ENCODE assay signal across 25 mouse cellular contexts in genomic region chr6:115290561-115290960, GRCm38 (mm10). TPM values are rescaled to one million over a fixed set of nuclear protein-coding genes. Genes with fewer than 3 reads are reported as not detected.
A peak's percentile ranks its signal among the peaks of the same experiment; 100 is the strongest.
DNase-seq lines count a peak whose midpoint lies in the region; ATAC-seq and TF ChIP-seq lines count a peak whose summit lies in the region.
"Had no signal": no experiment of that assay in that cellular context is flagged by ENCODE, and none has a peak within 500 bp of the region (broad histone marks: within the 10 kb centered on the region; RNA-seq: fewer than 3 reads in every experiment).

No protein-coding gene starts in this region.

- H3K79me2 ChIP-seq in CH12.LX (replicated peaks; ENCODE audit: control insufficient read depth, extremely low read depth, insufficient read depth, poor library complexity, severe bottlenecking) (no peaks in the 10 kb centered on the region), macrophage (ENCODE audit: inconsistent target) (no peaks in the 10 kb centered on the region)

- no peak overlapping the region for H3K4me2 ChIP-seq in intestine, embryonic 14.5 days (ENCODE audit: low read length)
- no peak overlapping the region for H3K4me2 ChIP-seq in intestine, embryonic 15.5 days (replicated peaks)
- no peak overlapping the region for H3K4me2 ChIP-seq in CH12.LX (ENCODE audit: insufficient read depth, low read depth, poor library complexity, severe bottlenecking)
- no peak overlapping the region for H3K4me2 ChIP-seq in liver, embryonic 12.5 days
- H3K4me2 ChIP-seq: heart, embryonic 13.5 days; hindbrain, embryonic 14.5 days had no signal

- no peaks in the 10 kb centered on the region for H3K9me3 ChIP-seq in intestine, embryonic 14.5 days (ENCODE audit: control insufficient read depth, low read length)
- H3K9me3 ChIP-seq in intestine, embryonic 15.5 days: no peaks in the 10 kb centered on the region
- H3K9me3 ChIP-seq in CH12.LX (replicated peaks; ENCODE audit: low read length): no peaks in the 10 kb centered on the region
- H3K9me3 ChIP-seq in liver, embryonic 12.5 days (replicated peaks): no peaks in the 10 kb centered on the region
- H3K9me3 ChIP-seq: heart, embryonic 13.5 days had no signal

- no peak for TF ChIP-seq CTCF in CH12.LX (conservative IDR thresholded peaks at IDR 0.05 in 1 of 2, IDR thresholded peaks at IDR 0.05 in 1 of 2; ENCODE audit: low read depth in 2 of 2, low read length in 2 of 2)

- dilution Hi-C loops in CH12.LX (cut with MboI; ENCODE audit: extremely low pct_ligation_motif_present, extremely low pct_unique_long_range_greater_than_20kb, low sequenced_read_pairs): no loop called here

- H3K27me3 ChIP-seq in intestine, embryonic 14.5 days (replicated peaks; ENCODE audit: control insufficient read depth, insufficient read depth, low read length): no peaks in the 10 kb centered on the region
- H3K27me3 ChIP-seq in intestine, embryonic 15.5 days (replicated peaks): no peaks in the 10 kb centered on the region
- H3K27me3 ChIP-seq in CH12.LX (replicated peaks): no peaks in the 10 kb centered on the region
- no peaks in the 10 kb centered on the region for H3K27me3 ChIP-seq in liver, embryonic 12.5 days (replicated peaks)

- peak; percentile 28 for DNase-seq in intestine, embryonic 14.5 days (ENCODE audit: low spot score)
- DNase-seq in CH12.LX (ENCODE audit: extremely low read depth): peak; percentile 43
- DNase-seq in adipocyte (ENCODE audit: low spot score): peak; percentile 38
- DNase-seq in adrenal gland, adult 8-10 months: no peak
- DNase-seq in urinary bladder, postnatal 4 days (ENCODE audit: low spot score in 2 of 2): no peak
- DNase-seq: adrenal gland, postnatal 10 days; cerebellum, adult 18-20 months; cerebellum, adult 9-10 months; cerebellum, postnatal 14 days; forebrain, postnatal 0 days; gastrocnemius, adult 2 months; gastrocnemius, postnatal 14 days; heart, adult 18-20 months; heart, postnatal 14 days; heart, postnatal 4 days; kidney, adult 11 months had no signal

- in situ Hi-C loops in CH12.LX (cut with MboI; ENCODE audit: low pct_ligation_motif_present, low pct_unique_long_range_greater_than_20kb, low sequenced_read_pairs): no loop called here

- no peak overlapping the region for H3K4me3 ChIP-seq in intestine, embryonic 14.5 days (ENCODE audit: low read depth, low read length)
- no peak overlapping the region for H3K4me3 ChIP-seq in intestine, embryonic 15.5 days (replicated peaks)
- H3K4me3 ChIP-seq in CH12.LX (replicated peaks in 1 of 3; ENCODE audit: low read depth in 2 of 3, low read length in 2 of 3, poor library complexity in 1 of 3) (no peak overlapping the region), macrophage (ENCODE audit: inconsistent target) (no peak overlapping the region)
- no peak overlapping the region for H3K4me3 ChIP-seq in liver, embryonic 12.5 days
- H3K4me3 ChIP-seq: gastrocnemius, adult 2 months; heart, embryonic 13.5 days had no signal

- no peak for TF ChIP-seq RAD21 in CH12.LX (IDR thresholded peaks at IDR 0.05; ENCODE audit: low read depth, low read length)

- no peak overlapping the region for H3K27ac ChIP-seq in intestine, embryonic 14.5 days (ENCODE audit: low read depth)
- H3K27ac ChIP-seq in intestine, embryonic 15.5 days: no peak overlapping the region
- no peak overlapping the region for H3K27ac ChIP-seq in CH12.LX (ENCODE audit: insufficient read depth, low read depth)
- H3K27ac ChIP-seq in macrophage: peak overlapping the region; percentile 13; the same call in 1 of the 2 replicates
- no peak overlapping the region for H3K27ac ChIP-seq in liver, embryonic 12.5 days
- H3K27ac ChIP-seq: gastrocnemius, adult 2 months; heart, embryonic 13.5 days; hindbrain, embryonic 14.5 days; hindbrain, postnatal 0 days had no signal

- H3K36me3 ChIP-seq in intestine, embryonic 14.5 days (ENCODE audit: control insufficient read depth, insufficient read depth, low read length): no peaks in the 10 kb centered on the region
- no peaks in the 10 kb centered on the region for H3K36me3 ChIP-seq in intestine, embryonic 15.5 days
- H3K36me3 ChIP-seq in CH12.LX (replicated peaks in 1 of 2; ENCODE audit: control insufficient read depth in 1 of 2, insufficient read depth in 1 of 2, low read length in 1 of 2) (no peaks in the 10 kb centered on the region), macrophage (ENCODE audit: inconsistent target) (no peaks in the 10 kb centered on the region)
- H3K36me3 ChIP-seq in liver, embryonic 12.5 days: no peaks in the 10 kb centered on the region
- H3K36me3 ChIP-seq: heart, embryonic 13.5 days had no signal

- no peak for ATAC-seq in intestine, embryonic 14.5 days (replicated peaks; ENCODE audit: low FRiP score, low TSS enrichment, low read depth)
- ATAC-seq in intestine, embryonic 15.5 days: no peak
- ATAC-seq in liver, embryonic 12.5 days: no peak
- ATAC-seq: CD4-positive, CD25-positive, alpha-beta regulatory T cell, adult 4 months; forebrain, embryonic 14.5 days; forebrain, postnatal 0 days; hindbrain, postnatal 0 days; inflammation-experienced regulatory T-cells, adult 6 months had no signal

- WGBS in intestine, embryonic 14.5 days: 70% methylated on average over 5 of the region's 5 CpGs
- 57% methylated on average over 5 of the region's 5 CpGs for WGBS in intestine, embryonic 15.5 days
- 83% methylated on average over 5 of the region's 5 CpGs for WGBS in macrophage (ENCODE audit: missing documents)
- 45% methylated on average over 5 of the region's 5 CpGs for WGBS in liver, embryonic 12.5 days (ENCODE audit: insufficient replicate concordance)

- no peak for TF ChIP-seq POLR2A in CH12.LX (IDR thresholded peaks at IDR 0.05; ENCODE audit: low read depth, low read length)

- no peak for TF ChIP-seq EP300 in CH12.LX (IDR thresholded peaks at IDR 0.05; ENCODE audit: low read length)

- H3K4me1 ChIP-seq in intestine, embryonic 14.5 days (replicated peaks; ENCODE audit: control insufficient read depth, insufficient read depth, low read length): no peaks in the 10 kb centered on the region
- no peaks in the 10 kb centered on the region for H3K4me1 ChIP-seq in intestine, embryonic 15.5 days (replicated peaks)
- peaks cover 5 to 40% of the 10 kb centered on the region in 2 experiments for H3K4me1 ChIP-seq in CH12.LX (ENCODE audit: control insufficient read depth in 1 of 2, insufficient read depth in 2 of 2)
- H3K4me1 ChIP-seq in liver, embryonic 12.5 days: no peaks in the 10 kb centered on the region

- no peak overlapping the region for H3K9ac ChIP-seq in intestine, embryonic 14.5 days (ENCODE audit: low read length)
- H3K9ac ChIP-seq in intestine, embryonic 15.5 days: no peak overlapping the region
- H3K9ac ChIP-seq in CH12.LX (ENCODE audit: insufficient read depth, low read depth): no peak overlapping the region
- H3K9ac ChIP-seq in liver, embryonic 12.5 days: no peak overlapping the region
- H3K9ac ChIP-seq: forebrain, postnatal 0 days; heart, embryonic 13.5 days; hindbrain, embryonic 14.5 days had no signal

TF ChIP-seq in CH12.LX, 34 proteins besides CTCF, POLR2A, EP300 and RAD21:
- TF ChIP-seq USF2 (conservative IDR thresholded peaks at IDR 0.05; ENCODE audit: low read depth, low read length) (no peak), MAX (IDR thresholded peaks at IDR 0.05; ENCODE audit: low read length) (peak; percentile 49; the same call in 1 of the 2 replicates), TCF12 (IDR thresholded peaks at IDR 0.05; ENCODE audit: low read depth, low read length) (no peak), BHLHE40 (IDR thresholded peaks at IDR 0.05; ENCODE audit: low read depth, low read length) (peak; percentile 49), SMC3 (IDR thresholded peaks at IDR 0.05; ENCODE audit: low read depth, low read length) (no peak)

RNA-seq across cellular contexts. Expression of gene Timp4, which starts 38.6 kb away (rescaled TPM):
- 0.12 and 0.70 TPM in 2 replicates for polyA plus RNA-seq in intestine, embryonic 14.5 days (2014; fragmentation: Nextera tagmentation; extraction: Ambion mirVana)
- 0.44 and 0.45 TPM in 2 replicates for polyA plus RNA-seq in intestine, embryonic 15.5 days (2015; fragmentation: Nextera tagmentation; extraction: Ambion mirVana)
- total RNA-seq in CH12.LX (2012; rRNA removed) (not detected in 2 replicates), CH12.LX (2014; rRNA removed) (not detected in 2 replicates)
- polyA plus RNA-seq in CH12.LX (2012; ENCODE audit: insufficient read length, low read depth) (0.12 TPM in 1 of 2 replicates, not detected in the other), macrophage (2018) (not detected in 3 replicates)
- total RNA-seq in macrophage (2018; cell fraction: chromatin; rRNA removed): not detected
- not detected for total RNA-seq in macrophage (2018; cell fraction: cytosol; rRNA removed)
- not detected for total RNA-seq in macrophage (2018; cell fraction: nucleus; rRNA removed)
- 10 to 100 TPM in 1 of 4 experiments, 1 to 10 TPM in 2, under 1 TPM in 1; 0.94 to 11.5 (median 2.9) TPM for total RNA-seq in adrenal gland, adult 8-10 months (2022)
- polyA plus RNA-seq in liver, embryonic 12.5 days (2016; fragmentation: Nextera tagmentation; extraction: Ambion mirVana): 0.02 TPM in 1 of 2 replicates, not detected in the other

Comparison
In these comparisons a context has a peak if more than half of its experiments do, and no peak if none do; other contexts are left out.
1. DNase-seq: peak in intestine, embryonic 14.5 days (single experiment), CH12.LX (single experiment) and adipocyte (single experiment); none in adrenal gland, adult 8-10 months (single experiment) and urinary bladder, postnatal 4 days (0 of 2).